Mouse (Mus musculus) neural tube, embryonic 14.5 days (tissue): ENCODE data around the gene Rhag. TPM values are rescaled to one million over a fixed set of nuclear protein-coding genes. Genes with fewer than 3 reads are reported as not detected.

Source experiments
- ATAC-seq: fragments of 200-750 bp; cut with Nextera tagmentation; 2 replicates; pipeline ENCODE4 v1.8.0; 2017; ENCODE audit warnings: low read depth, mild to moderate bottlenecking, moderate TSS enrichment, moderate library complexity
- H3K27ac ChIP-seq: fragments of 300-500 bp; sonication (generic); 2 replicates; pipeline ENCODE4 v1.5.1; 2014; ENCODE audit warnings: low read depth, mild to moderate bottlenecking, control low read depth, low read length, moderate library complexity, mixed read lengths
- H3K27me3 ChIP-seq: fragments of 300-500 bp; sonication (generic); 2 replicates; pipeline ENCODE4 v1.6.1; 2014; ENCODE audit warnings: low read length; ENCODE audit not compliant: control insufficient read depth, insufficient read depth
- H3K36me3 ChIP-seq: fragments of 300-500 bp; sonication (generic); 2 replicates; pipeline ENCODE4 v1.6.1; 2014; ENCODE audit warnings: low read length, mixed read lengths; ENCODE audit not compliant: control insufficient read depth, insufficient read depth
- H3K4me1 ChIP-seq: fragments of 300-500 bp; sonication (generic); 2 replicates; pipeline ENCODE4 v1.6.1; 2014; ENCODE audit warnings: low read length; ENCODE audit not compliant: control insufficient read depth, insufficient read depth
- H3K4me2 ChIP-seq: fragments of 300-500 bp; sonication (generic); 2 replicates; pipeline ENCODE4 v1.6.1; 2014; ENCODE audit warnings: mild to moderate bottlenecking, low read depth, low read length, control low read depth
- H3K4me3 ChIP-seq: fragments of 300-500 bp; sonication (generic); 2 replicates; pipeline ENCODE4 v1.5.1; 2014; ENCODE audit warnings: low read depth, low read length, control low read depth, mixed read lengths
- H3K9ac ChIP-seq: fragments of 300-500 bp; sonication (generic); replicated peaks from 2 replicates; pipeline ENCODE4 v1.6.1; 2014; ENCODE audit warnings: low read depth, mild to moderate bottlenecking, control low read depth, low read length, mixed read lengths
- H3K9me3 ChIP-seq: fragments of 300-500 bp; sonication (generic); 2 replicates; pipeline ENCODE4 v1.6.1; 2016; ENCODE audit warnings: low read length; ENCODE audit not compliant: control insufficient read depth
- WGBS: fragments of 180-500 bp; shearing (Covaris S2); extraction: QIAGEN DNeasy Blood & Tissue Kit; methylation state at CpG from one replicate; pipeline ENCODE4 v1.1.7; 2014; 5-methylcytosine and 5-hydroxymethylcytosine counted together
- polyA plus RNA-seq: library from polyadenylated mRNA; unstranded; fragments of >200 nt; fragmentation: Nextera tagmentation; extraction: Ambion mirVana; gene quantifications from 2 replicates; pipeline ENCODE4 v1.2.1, GENCODE M21; 2014

Rhag gene
- polyA plus RNA-seq, 1 experiment from 2014 or later: 0.20 TPM

DNA sequence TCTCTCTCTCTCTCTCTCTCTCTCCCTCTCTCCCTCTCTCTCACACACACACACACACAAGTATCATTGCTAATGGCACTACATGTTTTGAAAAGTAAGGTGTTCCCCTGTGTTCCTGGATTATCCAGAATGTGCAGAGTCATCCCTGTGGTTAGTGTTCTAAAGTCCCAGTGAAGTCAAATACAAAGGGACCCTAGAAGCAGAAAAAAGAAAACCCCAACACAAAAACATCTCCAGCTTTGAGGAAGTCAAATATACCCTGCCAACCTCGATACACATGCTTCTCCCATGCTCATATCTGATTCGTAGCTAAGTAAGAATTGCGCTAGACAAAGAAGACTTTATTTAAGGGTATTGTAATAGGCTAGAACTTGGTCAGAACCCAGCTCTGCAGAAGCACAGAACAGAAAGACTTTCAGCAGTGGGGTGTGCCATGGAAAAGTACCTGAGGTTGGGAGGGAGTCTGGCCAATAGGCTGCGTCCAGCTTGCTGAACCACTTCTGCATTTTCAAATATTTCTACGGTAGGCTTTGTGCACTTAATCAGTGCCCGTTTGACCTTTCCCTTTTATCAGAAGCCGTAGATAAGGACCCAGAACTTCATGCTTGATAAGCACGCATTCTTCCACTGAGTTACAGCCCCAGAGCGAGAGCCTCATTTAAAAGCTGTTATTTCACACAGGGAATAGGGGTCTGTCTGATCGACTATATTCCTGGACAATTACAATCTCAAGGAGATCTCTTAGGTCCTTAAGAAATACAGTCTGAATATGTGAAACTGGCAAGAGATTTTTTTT, 58.2 kb downstream of the Rhag start:
- Histone ChIP-seq H3K9me3 (no peaks in the 10 kb centered on the region), H3K4me3 (no peak overlapping the region), H3K27me3 (no peaks in the 10 kb centered on the region), H3K4me2 (no peak overlapping the region), H3K4me1 (no peaks in the 10 kb centered on the region), H3K36me3 (no peaks in the 10 kb centered on the region), H3K27ac (no peak overlapping the region), H3K9ac (no peak overlapping the region)
- no peak for ATAC-seq
- 79% methylated on average over 10 of the region's 10 CpGs for WGBS

DNA sequence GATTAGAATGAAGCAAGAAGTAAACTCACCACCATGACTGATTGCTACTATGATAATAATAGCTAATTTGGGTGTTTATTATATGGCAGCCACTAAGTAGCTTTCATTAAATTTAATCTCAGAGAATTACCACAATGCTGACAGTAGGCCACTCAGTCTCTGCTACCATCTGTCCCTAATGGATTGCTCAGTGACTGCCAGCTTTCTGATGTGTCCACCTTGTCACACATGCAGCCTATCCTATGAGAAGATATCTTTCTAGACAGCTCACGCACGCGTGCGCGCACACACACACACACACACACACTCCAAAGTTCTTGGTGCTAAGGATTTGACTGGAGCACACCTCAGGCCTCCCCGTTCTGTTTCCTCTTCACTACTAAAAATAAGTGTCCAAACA, 61.7 kb downstream of the Rhag start:
- Histone ChIP-seq H3K9me3 (no peaks in the 10 kb centered on the region), H3K9ac (no peak overlapping the region), H3K4me2 (no peak overlapping the region), H3K27me3 (no peaks in the 10 kb centered on the region), H3K4me3 (no peak overlapping the region), H3K4me1 (no peaks in the 10 kb centered on the region), H3K36me3 (no peaks in the 10 kb centered on the region), H3K27ac (no peak overlapping the region)
- whole genome bisulfite sequencing: 96% methylated on average over 6 of the region's 6 CpGs
- ATAC-seq: no peak

DNA sequence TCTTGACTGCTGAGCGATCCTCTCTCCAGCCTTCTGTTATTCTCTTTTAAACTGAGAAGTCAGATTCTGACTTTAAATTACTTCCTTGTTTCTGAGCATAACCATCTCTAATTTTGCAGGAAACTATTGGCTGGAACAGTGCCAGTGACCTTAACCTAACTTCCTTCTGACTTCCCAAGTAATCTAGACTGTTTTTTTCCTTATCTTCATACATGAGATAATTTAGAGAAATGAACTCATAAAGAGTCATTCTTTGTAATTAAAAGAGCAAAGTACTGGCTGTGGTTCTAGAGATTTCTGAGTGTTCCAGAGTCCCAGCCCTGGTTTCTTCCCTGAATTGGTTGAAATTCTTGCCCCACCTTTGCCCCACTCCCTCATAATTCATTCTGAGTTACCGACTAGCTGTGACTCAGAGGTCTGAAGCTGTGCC, 62.7 kb downstream of the Rhag start:
- 38% methylated on average over 2 of the region's 2 CpGs for WGBS
- Histone ChIP-seq H3K4me2 (no peak overlapping the region), H3K36me3 (no peaks in the 10 kb centered on the region), H3K9me3 (no peaks in the 10 kb centered on the region), H3K27me3 (no peaks in the 10 kb centered on the region), H3K9ac (no peak overlapping the region), H3K27ac (no peak overlapping the region), H3K4me3 (no peak overlapping the region), H3K4me1 (no peaks in the 10 kb centered on the region)
- no peak for ATAC-seq

DNA sequence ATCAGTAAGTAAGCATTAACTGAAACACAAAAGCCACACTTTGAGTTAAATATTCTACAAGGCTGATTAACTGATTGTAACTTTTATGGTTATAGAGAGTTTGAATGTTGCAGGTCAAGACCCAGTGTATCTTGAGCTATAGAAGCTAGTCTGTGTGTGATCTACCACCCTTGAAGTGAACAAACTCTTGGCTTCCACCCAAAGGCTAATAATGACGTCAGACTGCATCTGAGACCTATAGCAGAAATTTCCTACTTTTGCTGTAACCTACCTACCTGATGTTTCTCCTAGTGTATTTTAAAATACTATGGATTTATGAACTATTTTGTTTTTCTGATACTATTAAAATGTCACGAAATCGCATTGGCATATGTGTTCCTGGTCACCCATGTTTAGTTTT, 63.8 kb downstream of the Rhag start:
- H3K36me3 ChIP-seq: no peaks in the 10 kb centered on the region
- no peaks in the 10 kb centered on the region for H3K4me1 ChIP-seq
- no peak overlapping the region for H3K9ac ChIP-seq
- no peaks in the 10 kb centered on the region for H3K27me3 ChIP-seq
- H3K4me3 ChIP-seq: no peak overlapping the region
- no peak overlapping the region for H3K4me2 ChIP-seq
- no peak for ATAC-seq
- no peaks in the 10 kb centered on the region for H3K9me3 ChIP-seq
- no peak overlapping the region for H3K27ac ChIP-seq
- WGBS: 87% methylated on average over 3 of the region's 3 CpGs

DNA sequence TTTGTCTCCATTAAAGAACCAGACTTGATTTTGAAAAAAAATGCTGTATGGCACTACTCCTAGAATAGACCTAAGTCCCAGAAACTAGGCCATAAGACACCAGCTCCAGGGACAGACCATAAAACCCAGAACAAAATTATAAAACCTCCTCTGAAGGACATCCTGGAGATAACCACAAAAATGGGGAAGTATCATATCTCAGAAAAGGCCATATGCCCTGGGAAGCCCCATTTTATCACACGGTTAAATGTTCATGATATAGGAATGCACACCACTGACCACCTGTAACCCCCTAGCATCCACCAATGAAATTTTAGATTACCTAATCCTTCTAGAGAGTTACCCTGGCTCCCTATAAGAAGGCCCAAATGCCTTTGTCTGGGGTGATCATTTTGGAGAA, 64.6 kb downstream of the Rhag start:
- ATAC-seq: no peak
- H3K4me3 ChIP-seq: no peak overlapping the region
- no peaks in the 10 kb centered on the region for H3K4me1 ChIP-seq
- H3K27me3 ChIP-seq: no peaks in the 10 kb centered on the region
- H3K9me3 ChIP-seq: no peaks in the 10 kb centered on the region
- WGBS: 92% methylated on average over 1 of the region's 1 CpGs
- no peak overlapping the region for H3K27ac ChIP-seq
- H3K4me2 ChIP-seq: no peak overlapping the region
- H3K36me3 ChIP-seq: no peaks in the 10 kb centered on the region
- H3K9ac ChIP-seq: no peak overlapping the region

DNA sequence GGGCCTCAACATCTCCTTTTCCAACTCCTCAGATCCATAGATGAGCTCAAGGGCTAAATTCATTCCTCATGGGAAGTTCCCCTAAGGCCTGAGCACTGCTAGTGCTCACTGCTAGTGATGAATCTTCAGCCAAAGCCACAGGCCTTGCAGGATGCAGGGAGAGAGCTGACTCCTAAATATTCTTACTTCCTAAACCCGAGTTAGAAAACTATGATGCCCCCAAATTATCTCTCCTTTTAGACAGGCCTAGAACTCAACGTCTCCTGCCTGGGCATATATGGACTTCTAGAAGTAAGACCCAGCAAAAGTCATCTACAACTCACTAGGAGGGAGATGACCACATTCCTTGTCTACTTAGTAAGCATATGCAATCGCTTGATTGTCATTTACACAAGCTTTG, 66.8 kb downstream of the Rhag start:
- H3K4me3 ChIP-seq: no peak overlapping the region
- H3K4me2 ChIP-seq: no peak overlapping the region
- no peaks in the 10 kb centered on the region for H3K4me1 ChIP-seq
- no peak for ATAC-seq
- no peak overlapping the region for H3K9ac ChIP-seq
- H3K27me3 ChIP-seq: no peaks in the 10 kb centered on the region
- H3K36me3 ChIP-seq: no peaks in the 10 kb centered on the region
- H3K9me3 ChIP-seq: no peaks in the 10 kb centered on the region
- no peak overlapping the region for H3K27ac ChIP-seq
- 34% methylated on average over 3 of the region's 3 CpGs for WGBS

DNA sequence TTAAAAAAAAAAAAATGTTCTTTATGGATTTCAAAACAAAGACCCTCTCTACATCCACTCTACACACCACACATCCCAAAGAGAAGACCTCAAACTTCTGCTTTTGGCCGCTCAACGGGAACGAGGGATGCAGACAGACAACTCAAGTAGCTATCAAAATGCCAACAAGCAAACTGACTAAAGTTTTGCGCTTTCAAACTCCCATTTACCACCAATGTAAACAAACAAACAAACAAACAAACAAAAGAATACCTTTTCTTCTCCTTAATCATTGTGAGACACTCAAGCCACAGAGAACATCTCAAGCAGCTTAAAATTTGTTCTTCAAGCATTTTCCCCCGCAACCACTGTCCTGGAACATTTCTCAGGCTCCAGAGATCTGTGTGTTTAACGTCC, 68.6 kb downstream of the Rhag start:
- Histone ChIP-seq H3K4me1 (no peaks in the 10 kb centered on the region), H3K9ac (peak overlapping the region; percentile 33; the same call in 1 of the 2 replicates), H3K27me3 (no peaks in the 10 kb centered on the region), H3K4me3 (peak overlapping the region; percentile 39), H3K36me3 (no peaks in the 10 kb centered on the region), H3K4me2 (peak overlapping the region; percentile 82), H3K9me3 (no peaks in the 10 kb centered on the region), H3K27ac (no peak overlapping the region)
- no peak for ATAC-seq
- WGBS: 4% methylated on average over 6 of the region's 6 CpGs

DNA sequence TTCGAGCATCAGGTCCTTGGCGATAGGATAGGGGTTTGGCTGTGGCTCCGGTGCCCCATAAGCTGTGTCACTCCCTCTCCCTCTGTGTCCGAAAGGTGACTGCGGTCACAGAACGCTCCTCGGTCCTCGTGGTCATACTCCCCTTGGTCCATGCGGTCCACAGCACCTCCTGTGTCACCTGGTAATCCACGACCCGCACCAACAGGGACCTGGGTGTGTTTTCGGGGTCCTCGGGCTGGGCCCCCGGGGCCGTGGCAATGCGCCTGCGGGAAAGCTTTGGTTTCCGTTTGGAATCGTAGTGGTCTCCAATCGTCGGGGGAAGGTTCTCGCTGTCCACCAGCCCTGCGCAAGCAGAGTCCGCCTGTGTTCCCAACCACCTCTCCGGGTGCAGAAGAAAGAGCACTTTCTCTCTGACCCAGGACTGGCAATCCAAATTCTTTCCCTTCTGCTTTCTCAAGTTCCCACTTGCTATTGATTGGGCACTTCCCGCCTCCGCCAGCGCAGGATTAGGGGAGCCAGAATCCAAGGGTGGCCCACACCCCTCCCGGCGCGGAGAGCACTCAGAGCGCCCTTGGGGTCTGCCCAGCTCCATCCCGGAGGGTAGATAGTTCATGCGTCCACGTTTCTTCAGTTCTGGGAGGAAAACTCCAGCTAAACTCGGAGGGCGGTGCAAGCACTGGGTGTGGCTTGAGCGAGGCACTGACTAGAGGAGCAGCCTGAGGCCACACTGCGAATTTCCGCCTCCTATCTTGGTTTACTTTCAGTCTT, 69.2 kb downstream of the Rhag start, which contains the start of gene 9130008F23Rik:
Gene 9130008F23Rik, minus strand, starts transcription at position 636 of the 768 bp plus-strand sequence.
- Histone ChIP-seq H3K36me3 (no peaks in the 10 kb centered on the region), H3K27me3 (no peaks in the 10 kb centered on the region), H3K9ac (peak within 1 kb of the TSS; percentile 33; the same call in 1 of the 2 replicates), H3K27ac (no peak within 1 kb of the TSS), H3K4me1 (no peaks in the 10 kb centered on the region), H3K4me3 (peak within 1 kb of the TSS; percentile 39), H3K4me2 (peak within 1 kb of the TSS; percentile 82), H3K9me3 (no peaks in the 10 kb centered on the region)
- peak; percentile 73 for ATAC-seq
- under 1% methylated on average over 40 of the region's 40 CpGs for WGBS

DNA sequence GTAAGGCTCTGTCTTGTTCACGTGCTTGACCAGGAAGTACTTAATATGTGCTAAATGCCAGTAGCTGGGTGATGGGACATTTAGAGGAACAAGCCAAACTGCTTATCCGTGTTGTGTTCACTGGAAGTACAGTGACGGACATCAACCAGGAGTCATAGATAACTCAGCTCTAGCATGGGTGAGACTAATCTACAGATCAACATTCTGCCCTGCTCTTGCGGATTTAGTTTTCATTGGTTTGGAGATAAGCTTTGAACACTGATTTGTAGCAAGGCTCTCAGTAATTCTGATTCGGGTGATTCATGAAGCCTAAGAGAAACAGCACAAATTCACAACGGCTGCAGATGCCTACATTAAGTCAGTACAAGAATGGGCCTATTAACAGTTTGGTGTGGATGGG, 71.2 kb downstream of the Rhag start:
- 93% methylated on average over 6 of the region's 6 CpGs for WGBS
- Histone ChIP-seq H3K27ac (no peak overlapping the region), H3K9me3 (no peaks in the 10 kb centered on the region), H3K4me3 (no peak overlapping the region), H3K9ac (no peak overlapping the region), H3K4me1 (no peaks in the 10 kb centered on the region), H3K27me3 (no peaks in the 10 kb centered on the region), H3K4me2 (no peak overlapping the region), H3K36me3 (no peaks in the 10 kb centered on the region)
- no peak for ATAC-seq
